12 mouse cellular contexts compared by ENCODE assay signal in the genomic region with DNA sequence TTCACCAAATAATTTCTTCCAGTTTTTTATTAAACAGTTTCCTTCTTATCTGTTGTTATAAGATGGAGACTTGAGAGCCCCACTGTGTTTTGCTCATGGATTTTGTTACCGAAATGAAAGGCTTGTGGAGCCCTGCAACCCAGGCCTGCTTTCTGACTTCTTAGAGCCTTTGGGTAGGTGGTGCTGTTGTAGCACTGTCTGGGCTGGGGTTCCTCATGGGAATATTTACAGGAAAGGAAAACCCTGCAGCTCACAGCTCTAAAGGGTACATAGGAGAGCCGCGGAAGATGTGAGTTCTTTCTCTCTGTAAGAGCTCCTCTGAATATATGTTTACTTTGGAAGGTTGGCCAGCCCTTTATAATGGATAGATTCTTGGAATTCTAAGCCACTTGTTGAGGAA. TPM values are rescaled to one million over a fixed set of nuclear protein-coding genes. Genes with fewer than 3 reads are reported as not detected.
DNase-seq lines count a peak whose midpoint lies in the region; ATAC-seq lines count a peak whose summit lies in the region.
"Had no signal": no experiment of that assay in that cellular context is flagged by ENCODE, and none has a peak within 500 bp of the region (broad histone marks: within the 10 kb centered on the region; RNA-seq: fewer than 3 reads in every experiment).

No protein-coding gene starts in this region.

- ATAC-seq in kidney, embryonic 14.5 days (ENCODE audit: low FRiP score, low TSS enrichment), result no peak
- ATAC-seq in embryonic facial prominence, embryonic 11.5 days (replicated peaks; ENCODE audit: insufficient number of reproducible peaks, low FRiP score, low TSS enrichment, low read depth), result no peak
- peak; percentile 44; the same call in 1 of the 2 replicates for ATAC-seq in stomach, embryonic 16.5 days (ENCODE audit: insufficient read depth, low FRiP score)
- no peak for ATAC-seq in forebrain, embryonic 16.5 days

- H3K4me2 ChIP-seq in kidney, embryonic 14.5 days (replicated peaks; ENCODE audit: low read depth, low read length), result no peak overlapping the region
- H3K4me2 ChIP-seq in embryonic facial prominence, embryonic 11.5 days (ENCODE audit: low read depth, low read length), result no peak overlapping the region
- no peak overlapping the region for H3K4me2 ChIP-seq in stomach, embryonic 16.5 days (ENCODE audit: low read depth, low read length)
- H3K4me2 ChIP-seq in forebrain, embryonic 16.5 days (ENCODE audit: low read length), result no peak overlapping the region
- H3K4me2 ChIP-seq: heart, embryonic 13.5 days had no signal

- no peaks in the 10 kb centered on the region for H3K9me3 ChIP-seq in kidney, embryonic 14.5 days (ENCODE audit: control insufficient read depth, low read length)
- H3K9me3 ChIP-seq in embryonic facial prominence, embryonic 11.5 days (replicated peaks; ENCODE audit: control insufficient read depth, low read length), result no peaks in the 10 kb centered on the region
- no peaks in the 10 kb centered on the region for H3K9me3 ChIP-seq in stomach, embryonic 16.5 days (replicated peaks; ENCODE audit: control insufficient read depth, low read length)
- H3K9me3 ChIP-seq in forebrain, embryonic 16.5 days (ENCODE audit: control insufficient read depth, low read length), result no peaks in the 10 kb centered on the region
- H3K9me3 ChIP-seq: heart, embryonic 13.5 days had no signal

- H3K4me3 ChIP-seq in kidney, embryonic 14.5 days (ENCODE audit: low read length), result no peak overlapping the region
- H3K4me3 ChIP-seq in embryonic facial prominence, embryonic 11.5 days (ENCODE audit: low read depth, low read length), result no peak overlapping the region
- H3K4me3 ChIP-seq in stomach, embryonic 16.5 days (replicated peaks; ENCODE audit: low read length), result no peak overlapping the region
- H3K4me3 ChIP-seq in forebrain, embryonic 16.5 days (replicated peaks; ENCODE audit: low read length), result no peak overlapping the region
- H3K4me3 ChIP-seq: heart, embryonic 13.5 days; myocyte had no signal

- H3K9ac ChIP-seq in kidney, embryonic 14.5 days (ENCODE audit: low read depth, low read length), result no peak overlapping the region
- H3K9ac ChIP-seq in embryonic facial prominence, embryonic 11.5 days (replicated peaks; ENCODE audit: low read length), result no peak overlapping the region
- H3K9ac ChIP-seq in stomach, embryonic 16.5 days (ENCODE audit: low read length), result no peak overlapping the region
- no peak overlapping the region for H3K9ac ChIP-seq in forebrain, embryonic 16.5 days (replicated peaks; ENCODE audit: low read depth, low read length)
- H3K9ac ChIP-seq: heart, embryonic 13.5 days had no signal

- DNase-seq in kidney, adult 9 months, result peak; percentile 7
- peak; percentile 25 for DNase-seq in retina, embryonic 14.5 days (ENCODE audit: low spot score)
- no peak for DNase-seq in retina, postnatal 1 day
- peak; percentile 62 for DNase-seq in embryonic facial prominence, embryonic 11.5 days (ENCODE audit: low spot score)
- no peak for DNase-seq in cerebellum, postnatal 14 days
- DNase-seq: adrenal gland, postnatal 36 days; cerebellum, adult 18-20 months had no signal

- no peak overlapping the region for H3K27ac ChIP-seq in kidney, embryonic 14.5 days (ENCODE audit: low read depth, low read length)
- H3K27ac ChIP-seq in embryonic facial prominence, embryonic 11.5 days (replicated peaks; ENCODE audit: low read depth, low read length), result no peak overlapping the region
- H3K27ac ChIP-seq in stomach, embryonic 16.5 days (ENCODE audit: low read length), result no peak overlapping the region
- H3K27ac ChIP-seq in forebrain, embryonic 16.5 days (ENCODE audit: low read length), result no peak overlapping the region
- H3K27ac ChIP-seq: heart, embryonic 13.5 days had no signal

- H3K36me3 ChIP-seq in kidney, embryonic 14.5 days (ENCODE audit: control insufficient read depth, insufficient read depth, low read length), result no peaks in the 10 kb centered on the region
- no peaks in the 10 kb centered on the region for H3K36me3 ChIP-seq in embryonic facial prominence, embryonic 11.5 days (replicated peaks; ENCODE audit: control insufficient read depth, insufficient read depth, low read depth, low read length)
- H3K36me3 ChIP-seq in stomach, embryonic 16.5 days (ENCODE audit: control insufficient read depth, insufficient read depth, low read length), result no peaks in the 10 kb centered on the region
- H3K36me3 ChIP-seq in forebrain, embryonic 16.5 days (ENCODE audit: control insufficient read depth, insufficient read depth), result no peaks in the 10 kb centered on the region
- H3K36me3 ChIP-seq: heart, embryonic 13.5 days had no signal

- H3K27me3 ChIP-seq in kidney, embryonic 14.5 days (ENCODE audit: control insufficient read depth, insufficient read depth, low read length), result no peaks in the 10 kb centered on the region
- H3K27me3 ChIP-seq in embryonic facial prominence, embryonic 11.5 days (ENCODE audit: control insufficient read depth, insufficient read depth, low read length), result no peaks in the 10 kb centered on the region
- no peaks in the 10 kb centered on the region for H3K27me3 ChIP-seq in stomach, embryonic 16.5 days (ENCODE audit: control insufficient read depth, insufficient read depth, low read length)
- no peaks in the 10 kb centered on the region for H3K27me3 ChIP-seq in forebrain, embryonic 16.5 days (replicated peaks; ENCODE audit: control insufficient read depth, insufficient read depth, low read length)
- H3K27me3 ChIP-seq: heart, embryonic 13.5 days had no signal

- WGBS in kidney, embryonic 14.5 days, result 60% methylated on average over 3 of the region's 3 CpGs
- whole genome bisulfite sequencing in embryonic facial prominence, embryonic 11.5 days, result 47% methylated on average over 3 of the region's 3 CpGs
- WGBS in stomach, embryonic 16.5 days, result 41% methylated on average over 3 of the region's 3 CpGs
- WGBS in forebrain, embryonic 16.5 days, result 69% methylated on average over 3 of the region's 3 CpGs

- H3K4me1 ChIP-seq in kidney, embryonic 14.5 days (ENCODE audit: control insufficient read depth, insufficient read depth, low read length), result no peaks in the 10 kb centered on the region
- H3K4me1 ChIP-seq in embryonic facial prominence, embryonic 11.5 days (ENCODE audit: control insufficient read depth, insufficient read depth, low read length), result peaks cover 4% of the 10 kb centered on the region; the same call in 1 of the 2 replicates
- 0 out of 2 replicates have a peak, but pooled peaks cover 6% of the 10 kb centered on the region for H3K4me1 ChIP-seq in stomach, embryonic 16.5 days (ENCODE audit: control insufficient read depth, insufficient read depth, low read length)
- H3K4me1 ChIP-seq in forebrain, embryonic 16.5 days (replicated peaks; ENCODE audit: control insufficient read depth, insufficient read depth, low read length), result peaks cover 4% of the 10 kb centered on the region; the same call in 1 of the 2 replicates

RNA-seq across cellular contexts. Expression of gene Bcas3, which starts 41.0 kb away (rescaled TPM):
- 22.7 and 30.6 TPM in 2 replicates for polyA plus RNA-seq in kidney, embryonic 14.5 days (2014; fragmentation: Nextera tagmentation; extraction: Ambion mirVana)
- polyA plus RNA-seq in embryonic facial prominence, embryonic 11.5 days (2014; fragmentation: Nextera tagmentation; extraction: Ambion mirVana), result 31.2 and 41.1 TPM in 2 replicates
- 21.2 and 22.2 TPM in 2 replicates for polyA plus RNA-seq in stomach, embryonic 16.5 days (2015; fragmentation: Nextera tagmentation; extraction: Ambion mirVana)
- polyA plus RNA-seq in forebrain, embryonic 16.5 days (2015; fragmentation: Nextera tagmentation; extraction: Ambion mirVana), result 30.0 and 31.9 TPM in 2 replicates

Comparison
In these comparisons a context has a peak if more than half of its experiments do, and no peak if none do; other contexts are left out.
1. DNase-seq: peak in kidney, adult 9 months (single experiment), retina, embryonic 14.5 days (single experiment) and embryonic facial prominence, embryonic 11.5 days (single experiment); none in retina, postnatal 1 day (single experiment) and cerebellum, postnatal 14 days (0 of 2).